Mouse (Mus musculus) frontal cortex, postnatal 36 days (tissue): ENCODE results near the gene Cd247.

Experiments
- DNase-seq, 2 experiments: peaks; one replicate each; pipeline ENCODE4 v3.0.0; 2022; ENCODE audit warnings: low spot score in 2 of 2

Gene Cd247

DNA sequence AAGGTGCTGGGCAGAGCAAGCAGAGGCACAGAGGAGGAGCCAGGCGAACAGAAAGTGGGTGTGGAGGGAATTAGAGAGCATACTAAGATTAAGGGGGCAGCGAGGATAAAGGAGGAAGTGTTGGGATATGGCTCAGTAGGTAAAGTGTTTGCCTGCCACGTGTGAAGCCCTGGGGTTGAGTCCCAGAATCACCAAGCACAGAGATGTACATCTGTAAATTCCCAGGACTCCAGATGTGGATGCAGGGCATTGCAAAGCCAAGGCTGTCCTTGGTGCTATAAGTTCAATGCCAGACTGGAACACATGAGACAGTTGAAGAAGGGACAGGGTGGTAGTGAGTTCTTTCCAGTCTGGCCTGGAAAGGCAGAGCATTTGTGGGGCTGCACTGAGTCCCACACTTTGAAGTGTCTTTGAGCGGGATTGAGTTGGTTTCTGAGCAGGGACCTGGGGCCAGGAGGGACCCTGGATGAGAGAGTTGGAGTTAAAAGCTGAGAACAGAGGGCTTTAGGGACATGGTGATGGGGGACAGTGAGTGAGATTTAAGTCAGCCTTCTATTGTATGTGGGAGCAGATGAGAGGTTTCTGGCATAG, 64.7 kb downstream of the Cd247 start:
- DNase-seq: no peak

DNA sequence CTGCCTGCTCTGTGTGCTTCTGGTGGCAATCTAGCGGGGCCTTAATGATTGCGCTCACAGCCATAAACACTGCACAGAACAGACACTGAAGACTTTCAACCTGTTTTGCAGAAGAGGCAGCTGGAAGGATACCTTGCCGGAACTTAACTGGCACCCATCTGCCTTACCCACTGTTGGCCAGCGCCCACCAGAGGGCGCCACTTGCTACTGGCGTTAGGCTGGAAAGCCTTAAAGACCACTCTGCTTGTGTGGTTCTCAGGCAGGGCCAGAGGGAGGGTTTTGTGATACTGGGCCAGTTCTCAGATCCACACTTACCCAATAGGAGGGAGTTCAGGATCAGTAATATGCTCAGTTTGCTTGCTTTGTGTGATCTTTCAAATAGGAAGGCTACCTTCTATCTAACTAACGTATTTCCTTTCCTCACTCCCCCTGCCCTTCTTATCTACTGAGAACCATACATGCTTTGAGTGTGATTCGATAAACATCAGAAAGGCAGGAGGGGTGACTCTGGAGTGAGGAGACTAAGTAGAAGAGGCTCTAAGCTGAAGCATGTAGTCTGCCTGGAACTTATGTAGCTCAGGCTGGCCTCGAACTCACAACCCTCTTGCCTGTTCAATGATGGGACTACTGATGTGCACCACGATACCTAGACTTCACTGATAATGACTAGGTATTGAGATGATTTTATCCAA, 65.4 kb downstream of the Cd247 start:
- DNase-seq: peak; percentile 48 to 72

DNA sequence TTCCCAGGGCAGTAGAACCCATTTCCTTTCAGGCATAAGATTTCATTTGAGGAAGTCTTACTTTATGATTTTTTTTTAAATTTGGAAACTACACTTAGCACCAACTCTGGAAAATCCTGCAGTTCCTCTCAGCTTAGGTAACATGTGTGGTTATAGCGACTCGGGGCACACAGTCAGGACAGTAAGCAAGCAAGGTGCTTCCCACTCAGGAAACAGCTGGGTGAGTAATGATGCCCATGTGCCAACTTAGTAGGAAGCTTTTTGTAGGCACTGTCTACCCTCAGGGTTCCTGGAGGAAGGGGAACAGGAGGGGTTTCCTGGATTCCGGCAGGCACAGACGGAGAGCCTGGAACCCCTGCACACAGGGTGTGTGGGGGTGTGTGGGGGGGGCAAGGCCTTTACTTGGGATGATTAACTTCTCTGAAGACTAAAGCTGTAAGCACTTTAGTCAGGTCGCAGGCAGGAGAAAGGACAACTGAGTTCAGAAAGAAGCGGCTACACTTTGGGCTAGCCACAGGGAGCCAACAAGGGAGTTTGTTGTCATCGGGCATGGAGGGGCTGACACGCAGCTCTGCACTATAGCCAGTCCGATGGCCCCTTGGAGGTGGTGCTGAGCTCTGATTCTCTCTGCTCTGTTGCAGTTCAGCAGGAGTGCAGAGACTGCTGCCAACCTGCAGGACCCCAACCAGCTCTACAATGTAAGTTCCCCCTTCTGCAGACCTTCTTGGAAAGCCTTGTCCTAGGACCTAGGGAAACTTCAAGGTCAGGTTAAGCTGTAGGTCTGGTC, 67.5 kb downstream of the Cd247 start:
- no peak for DNase-seq

DNA sequence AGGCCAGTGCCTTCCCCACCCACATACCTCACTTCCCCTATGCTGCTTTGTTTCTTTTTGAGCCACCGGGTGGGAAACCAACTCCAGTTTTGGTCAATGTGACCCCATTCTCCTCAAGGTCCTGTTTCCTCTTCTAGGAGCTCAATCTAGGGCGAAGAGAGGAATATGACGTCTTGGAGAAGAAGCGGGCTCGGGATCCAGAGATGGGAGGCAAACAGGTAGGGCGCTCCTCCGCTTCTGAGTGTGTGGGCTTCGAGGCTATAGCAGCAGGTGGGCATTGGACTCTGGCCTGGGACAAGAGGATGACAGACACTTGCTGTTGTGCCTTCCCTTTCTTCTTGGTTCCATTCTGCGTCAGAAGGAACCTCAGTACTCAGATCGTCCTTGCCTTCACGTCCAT, 68.8 kb downstream of the Cd247 start:
- DNase-seq: no peak

DNA sequence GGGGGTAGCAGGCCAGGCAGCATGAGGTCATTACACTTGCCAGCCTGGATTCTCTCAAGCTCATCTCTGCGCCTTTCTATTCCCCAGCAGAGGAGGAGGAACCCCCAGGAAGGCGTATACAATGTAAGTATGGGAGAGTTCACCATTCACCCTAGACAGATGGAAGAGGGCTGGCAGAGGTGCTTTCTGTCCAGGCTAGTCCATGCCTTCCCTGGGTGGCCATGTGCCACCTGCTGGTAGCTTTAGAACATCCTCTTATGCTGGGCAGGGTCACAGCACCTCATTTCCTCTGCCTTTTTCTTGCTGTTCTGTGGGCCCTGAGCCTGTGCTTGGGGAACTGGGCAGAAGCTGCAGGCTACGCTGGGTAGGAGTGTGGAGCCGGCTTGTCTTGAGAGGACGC, 69.9 kb downstream of the Cd247 start:
- DNase-seq: no peak

DNA sequence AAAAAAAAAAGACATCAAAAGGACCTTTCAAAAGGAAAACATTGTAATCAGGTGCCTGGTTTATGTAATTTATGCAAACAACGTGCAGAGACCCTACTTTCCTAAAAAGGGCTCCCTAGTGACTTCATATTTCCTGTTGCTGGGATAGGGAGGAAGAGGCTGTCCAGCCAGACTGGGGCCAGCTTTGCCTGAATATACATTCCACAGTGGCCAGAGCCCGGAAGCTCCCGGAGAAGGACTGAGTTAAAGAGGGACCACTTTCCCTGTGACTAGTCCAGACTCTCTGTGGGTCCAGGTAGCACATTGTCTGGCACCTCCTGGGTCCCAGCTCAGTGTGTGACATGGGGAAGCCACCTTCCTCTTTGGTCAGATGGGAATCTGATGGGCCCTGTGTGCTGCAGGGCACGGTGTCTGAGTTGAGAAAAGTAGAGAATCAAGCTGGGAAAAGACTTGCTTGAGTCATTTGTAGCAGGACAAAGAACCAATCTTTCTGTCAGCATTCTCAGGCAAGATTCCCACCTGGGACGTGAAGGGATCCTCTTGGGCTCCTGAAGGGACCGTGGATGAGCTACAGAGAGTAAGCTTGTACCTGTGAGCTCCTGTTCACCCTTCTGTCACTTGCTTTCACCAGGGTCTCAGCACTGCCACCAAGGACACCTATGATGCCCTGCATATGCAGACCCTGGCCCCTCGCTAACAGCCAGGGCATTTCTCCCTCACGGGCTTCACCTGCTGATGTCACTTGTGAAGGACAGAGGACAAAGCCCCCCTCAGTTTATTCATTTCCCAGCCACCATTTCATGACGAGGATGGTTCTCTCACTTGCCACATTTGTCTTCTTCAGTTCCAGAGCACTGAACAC, 72.1 kb downstream of the Cd247 start:
- DNase-seq: no peak

DNA sequence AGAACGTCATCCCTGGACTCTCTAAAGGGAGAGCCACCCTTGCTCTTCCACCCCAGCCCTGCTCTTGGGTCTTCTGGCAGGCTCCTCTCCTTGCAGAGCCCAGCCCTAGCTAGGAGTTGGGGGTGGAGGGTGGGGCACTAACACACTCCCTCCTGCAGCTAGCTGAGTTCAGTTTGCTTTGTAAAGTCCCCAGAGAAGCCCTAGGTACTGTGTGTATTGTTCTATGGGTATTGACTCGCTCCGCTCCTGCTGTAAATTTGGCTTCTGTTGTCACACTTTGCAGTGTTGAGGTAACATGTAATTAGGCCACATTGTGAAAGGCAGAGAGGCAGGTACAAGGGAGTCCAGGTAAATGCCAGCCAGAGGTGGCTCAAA, 72.7 kb downstream of the Cd247 start:
- DNase-seq: no peak

DNA sequence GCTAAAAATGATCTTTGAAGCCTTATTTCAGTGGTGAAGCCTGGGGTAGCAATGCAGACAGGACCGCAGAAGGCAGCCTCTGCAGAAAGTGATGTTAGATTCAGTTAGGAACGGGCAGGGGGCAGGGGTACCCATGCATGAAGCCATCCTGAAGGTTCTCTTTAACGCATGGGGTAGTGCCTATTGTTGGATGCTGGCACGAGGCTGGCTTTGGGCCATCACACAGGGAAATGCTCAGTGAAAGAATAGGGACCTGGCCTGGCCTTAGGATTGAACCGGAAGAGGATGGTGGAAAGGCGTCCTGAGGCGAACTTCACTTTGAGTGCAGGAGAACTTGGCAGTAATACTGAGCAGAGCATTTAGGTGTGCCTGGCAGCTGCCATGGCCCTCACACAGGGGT, 73.6 kb downstream of the Cd247 start:
- no peak for DNase-seq

DNA sequence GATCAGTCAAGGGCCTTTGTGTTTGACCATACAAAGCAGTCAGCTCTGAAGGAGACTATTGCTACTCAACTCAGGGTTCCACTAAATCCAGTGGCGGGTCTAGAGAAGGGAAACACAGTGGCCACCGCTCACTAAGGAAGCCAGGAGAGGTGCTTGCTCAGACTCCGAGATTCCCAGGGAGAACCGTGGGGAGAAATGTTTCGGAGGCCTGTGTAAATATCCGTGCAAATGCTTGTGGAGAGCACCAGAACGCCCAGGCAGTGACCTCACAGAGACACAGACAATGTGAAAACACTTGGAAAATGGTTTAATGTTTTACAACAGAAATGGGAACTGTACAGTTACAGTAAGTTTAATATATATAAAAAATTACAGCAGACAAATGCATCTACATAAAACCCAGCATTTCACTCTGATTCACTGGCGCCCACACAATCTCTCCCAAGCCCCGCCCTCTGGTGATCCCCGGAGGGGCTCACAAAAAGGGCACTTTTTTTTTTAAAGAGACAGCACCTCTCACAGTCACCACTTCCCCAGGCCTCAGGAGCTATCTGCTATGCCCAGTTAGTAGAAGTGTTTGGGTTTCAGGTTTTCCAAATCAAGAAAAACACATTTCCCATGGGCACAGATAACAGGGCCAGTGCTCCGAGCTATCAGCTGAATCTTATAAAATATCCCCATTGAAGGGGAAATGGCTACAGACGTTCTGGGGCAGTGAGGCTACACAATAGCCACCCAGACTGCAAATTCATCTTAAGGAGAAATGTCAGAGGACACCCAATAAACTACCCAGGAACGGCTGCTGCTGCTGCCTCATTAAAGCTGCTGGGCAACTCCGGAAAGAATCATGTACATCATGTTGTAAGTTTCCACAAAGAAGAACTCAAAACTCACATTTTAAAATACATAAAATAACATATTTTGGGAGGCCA, 76.6 kb downstream of the Cd247 start:
- no peak for DNase-seq

DNA sequence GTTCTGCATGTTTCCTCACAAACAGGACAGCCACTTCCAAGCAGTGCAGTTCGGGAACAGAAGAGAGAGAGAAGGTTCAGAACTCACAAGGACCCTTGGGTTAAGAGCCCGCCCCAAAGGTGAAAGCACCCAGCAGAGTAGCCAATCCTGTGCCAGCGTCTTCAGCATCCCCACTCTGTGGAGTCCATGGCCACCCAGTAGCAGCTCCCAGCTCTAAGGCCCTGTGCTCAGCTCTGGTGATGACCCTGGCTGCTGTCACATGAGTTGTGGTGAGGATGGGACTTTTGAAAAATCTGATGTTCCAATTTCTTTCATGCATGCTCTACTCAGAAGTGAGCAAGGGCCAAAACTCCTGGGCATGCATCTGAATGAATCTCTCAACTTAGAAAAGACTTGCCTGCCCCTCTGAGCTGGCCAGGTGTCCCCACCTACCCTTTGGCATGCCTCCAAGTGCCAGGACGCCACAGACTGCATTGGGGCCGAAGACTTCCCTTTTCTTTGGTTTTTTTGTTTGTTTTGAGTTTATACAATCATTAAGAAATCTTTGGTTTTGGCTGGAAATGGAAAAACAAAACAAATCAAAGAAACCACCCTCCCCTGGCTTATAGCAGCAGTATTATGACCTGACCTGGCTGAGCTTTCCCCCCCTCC, 78.3 kb downstream of the Cd247 start:
- no peak for DNase-seq

DNA sequence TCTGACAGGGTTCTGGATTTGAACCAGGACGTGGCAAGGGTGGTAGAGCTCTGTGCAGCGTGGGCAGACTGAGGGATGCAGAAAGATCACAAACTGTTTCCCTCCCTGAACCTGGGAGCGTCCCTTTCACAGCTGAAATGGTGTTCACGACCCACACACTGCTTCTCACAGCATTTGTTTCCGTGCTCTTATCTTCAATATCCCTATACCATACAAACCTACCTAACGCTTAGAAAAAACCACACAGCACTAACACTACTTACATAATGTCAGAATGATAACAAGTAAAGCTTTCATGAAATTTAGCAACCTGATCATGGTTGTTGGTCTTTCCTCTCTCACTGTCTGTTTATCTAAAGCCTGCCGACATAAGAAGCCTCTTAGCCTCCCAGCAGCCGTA, 80.2 kb downstream of the Cd247 start:
- no peak for DNase-seq

DNA sequence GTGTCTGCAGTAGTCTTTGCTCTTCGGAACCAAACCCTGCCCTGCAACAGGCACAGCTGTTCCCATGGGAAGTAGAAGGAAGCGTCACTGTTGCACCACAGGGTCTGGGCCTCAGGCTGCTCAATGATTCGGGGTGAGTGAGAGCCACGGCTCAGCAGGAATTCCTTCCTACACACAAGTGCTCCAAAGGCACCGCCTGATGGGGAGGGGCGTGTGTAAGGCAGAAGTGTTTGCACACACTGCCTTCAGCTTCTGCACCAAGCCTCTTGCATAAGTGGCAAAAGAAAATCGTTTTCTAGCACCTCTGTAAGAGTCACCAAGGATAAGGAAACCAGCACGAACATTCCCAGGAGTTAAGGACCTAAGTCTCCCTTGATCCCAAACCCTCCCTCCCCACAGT, 86.2 kb downstream of the Cd247 start:
- no peak for DNase-seq

DNA sequence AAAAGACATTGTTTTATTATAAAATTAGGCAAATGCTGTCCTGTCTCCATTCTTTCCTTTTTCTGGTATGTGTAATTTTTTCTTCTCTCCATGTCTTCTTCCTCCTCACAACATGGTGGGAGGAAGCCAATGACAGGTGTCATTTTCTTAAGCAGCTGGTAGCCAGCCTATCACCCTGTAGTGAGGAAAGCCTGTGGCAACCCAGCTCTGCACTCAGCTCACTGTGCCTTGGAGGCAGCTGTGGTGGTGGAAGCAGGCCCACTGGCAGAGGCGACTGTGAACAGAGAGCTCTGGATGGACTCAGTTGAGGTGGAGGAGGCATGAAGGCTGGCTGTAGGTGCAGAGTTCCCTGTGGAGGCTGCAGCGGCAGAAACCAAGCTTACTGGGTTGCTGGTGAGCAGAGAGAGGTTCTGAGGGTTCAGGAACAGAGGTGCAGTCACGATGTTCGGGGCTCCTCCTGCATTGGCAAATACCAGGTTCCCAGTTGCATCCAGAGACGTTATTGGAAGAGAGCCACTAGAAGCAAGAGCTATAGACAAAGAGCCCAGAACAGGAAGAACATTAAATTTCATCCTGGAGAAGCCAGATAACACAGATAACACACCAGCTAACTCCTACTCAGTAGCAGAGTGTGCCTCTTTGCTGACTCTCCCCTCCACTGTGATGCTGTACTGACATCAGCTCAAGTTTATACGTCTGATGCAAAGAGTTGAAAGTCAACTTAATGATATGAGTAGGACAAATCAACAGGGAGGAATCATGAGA, 87.2 kb downstream of the Cd247 start:
- peak in 1 of 2 experiments; percentile 19 for DNase-seq

DNA sequence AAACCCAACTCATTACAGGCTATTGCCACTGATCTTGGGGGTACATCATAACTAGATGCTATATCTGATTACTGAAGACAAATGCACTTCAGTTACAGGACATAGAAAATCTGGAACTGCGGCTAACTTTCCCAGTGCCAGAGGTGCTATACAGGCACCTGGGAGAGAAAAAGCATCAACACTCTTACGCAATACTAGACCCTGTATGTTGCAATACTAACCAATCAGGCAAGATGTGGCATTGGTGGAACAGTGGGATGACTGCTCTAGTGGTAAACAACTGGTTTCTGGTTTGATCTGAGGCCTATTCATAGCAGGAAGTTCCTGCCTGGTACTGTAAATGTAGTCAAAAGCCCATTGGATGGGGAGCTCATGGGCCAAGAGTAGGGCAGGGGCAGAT, 90.3 kb downstream of the Cd247 start:
- DNase-seq: no peak

DNA sequence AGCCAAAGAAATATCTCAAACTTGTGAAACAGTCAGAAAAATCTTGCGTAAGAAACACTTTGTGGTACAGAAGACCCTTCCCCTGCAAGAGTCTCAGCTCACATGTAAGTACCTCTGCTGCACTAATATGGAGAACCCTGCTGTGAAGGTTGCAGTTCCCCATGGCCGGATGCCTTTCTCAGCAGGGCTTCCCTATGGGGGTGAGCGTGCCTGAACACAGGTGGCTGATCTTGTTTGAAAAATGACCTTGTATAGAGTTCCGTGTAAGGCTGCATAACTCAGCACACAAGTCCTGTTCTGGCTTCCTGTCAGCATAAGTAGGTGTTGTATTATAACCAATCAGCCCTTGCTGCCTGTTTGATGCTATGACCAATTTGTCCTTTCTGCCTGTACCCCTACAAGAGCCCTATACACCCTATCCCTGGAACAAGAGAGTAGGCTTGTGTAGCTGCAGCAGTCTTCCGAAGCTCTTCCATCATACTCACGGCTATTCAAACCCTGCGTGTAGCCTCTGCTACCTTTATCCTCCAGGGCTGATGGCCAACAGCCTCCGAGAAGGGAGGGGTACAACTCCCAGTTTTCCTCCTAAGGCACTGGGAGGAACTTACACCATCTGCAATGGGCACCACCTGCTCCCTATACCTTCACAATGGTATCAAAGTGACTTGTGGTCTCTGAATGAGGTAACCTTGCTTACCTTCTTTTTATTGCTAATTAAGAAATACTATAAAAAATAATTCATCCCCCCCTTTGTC, 93.8 kb downstream of the Cd247 start:
- no peak for DNase-seq

DNA sequence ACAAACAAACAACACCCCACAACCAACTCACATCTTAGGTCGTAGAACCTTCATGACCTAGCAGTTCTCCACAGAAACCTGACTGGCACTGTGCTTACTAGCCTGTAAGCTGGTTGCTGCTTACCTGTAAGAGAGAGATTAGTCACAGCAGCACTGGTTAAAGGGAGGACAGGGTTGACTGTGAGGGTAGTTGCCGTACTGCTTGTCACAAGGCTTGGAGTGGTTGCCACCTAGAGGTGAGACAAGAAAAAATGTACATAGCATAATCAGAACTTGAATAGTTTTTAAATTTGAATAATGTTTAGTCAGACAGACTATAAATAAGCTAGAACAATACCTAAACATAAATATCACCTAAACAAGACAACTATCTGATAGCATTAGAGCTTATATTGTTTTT, 103.2 kb downstream of the Cd247 start:
- DNase-seq: no peak

DNA sequence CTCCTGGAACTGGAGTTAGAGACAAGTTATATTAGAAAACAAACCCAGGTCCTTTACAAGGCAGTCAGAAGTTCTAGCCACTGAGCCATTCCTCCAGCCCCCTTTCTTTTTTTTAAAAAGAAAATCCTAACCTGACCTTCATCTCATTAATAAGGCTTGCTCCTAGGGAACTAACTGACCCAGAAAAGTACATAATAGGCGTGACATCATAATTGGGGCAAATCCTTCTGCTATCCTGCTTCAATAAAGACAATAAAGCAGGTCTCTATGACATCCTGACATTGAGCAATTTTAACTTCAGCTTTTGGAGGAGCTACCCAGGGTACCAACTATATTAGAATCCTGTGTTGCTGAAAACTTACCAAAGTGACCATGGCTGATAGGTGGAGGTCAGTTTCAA, 115.1 kb downstream of the Cd247 start:
- DNase-seq: no peak

DNA sequence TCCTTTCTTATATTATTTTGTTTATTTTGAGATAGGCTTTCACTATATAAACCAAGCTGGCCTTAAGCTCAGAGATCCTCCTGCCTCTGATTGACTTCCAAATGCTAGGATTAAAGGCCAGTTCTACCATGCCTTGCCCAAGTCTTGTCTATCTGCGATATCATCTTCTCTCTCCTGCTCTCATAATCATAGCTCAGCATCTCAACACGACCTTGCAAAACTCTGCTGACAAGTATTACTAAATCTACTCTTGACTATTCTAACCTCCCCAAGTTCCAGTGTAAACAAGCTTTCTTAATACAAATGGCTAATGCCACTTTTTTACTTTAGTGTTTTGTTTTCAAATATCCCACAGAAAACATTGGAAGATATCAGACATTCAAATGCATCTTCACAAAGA, 119.7 kb downstream of the Cd247 start:
- no peak for DNase-seq

DNA sequence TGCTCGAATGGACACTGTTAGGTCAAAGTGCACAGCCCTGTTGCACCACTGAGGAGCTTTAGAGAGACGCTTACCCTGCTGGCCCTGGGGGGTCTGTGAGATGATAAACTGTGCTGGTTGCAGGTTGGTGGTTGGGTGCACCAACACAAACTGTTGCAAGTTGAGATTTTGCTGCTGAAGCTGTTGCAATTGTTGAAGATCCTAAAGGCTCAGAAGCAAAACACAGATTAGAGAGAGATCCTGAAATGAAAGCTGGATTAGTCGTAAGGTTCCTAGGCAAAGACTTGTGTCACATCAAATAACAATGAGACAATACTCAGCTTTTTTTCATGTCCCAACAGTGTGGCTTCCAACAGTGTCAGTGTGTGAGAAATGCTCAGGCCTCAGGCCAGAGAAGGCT, 120.3 kb downstream of the Cd247 start:
- no peak for DNase-seq
